Mouse (Mus musculus) forebrain, postnatal 0 days (tissue): ENCODE measurements at regions not wholly inside any gene's neighbourhood (a gene's known extent, or its start where the extent isn't known, plus 50 kb on each side); places are given as distances from the start of the nearest gene placed in this dataset.

Experiments
- ATAC-seq: fragments of 200-750 bp; cut with Nextera tagmentation; 2 replicates; pipeline ENCODE4 v1.8.0; 2017; ENCODE audit warnings: mild to moderate bottlenecking, moderate library complexity
- DNase-seq: peaks from one replicate; pipeline ENCODE4 v3.0.0-alpha.2; 2015
- H3K27ac ChIP-seq: fragments of 300-500 bp; sonication (generic); 2 replicates; pipeline ENCODE4 v1.5.1; 2014; ENCODE audit warnings: low read depth, mild to moderate bottlenecking, antibody characterized with exemption, low read length, moderate library complexity, mixed read lengths
- H3K27me3 ChIP-seq: fragments of 300-500 bp; sonication (generic); 2 replicates; pipeline ENCODE4 v1.6.1; 2014; ENCODE audit warnings: mild to moderate bottlenecking, low read length, mixed read lengths; ENCODE audit not compliant: insufficient read depth
- H3K36me3 ChIP-seq: fragments of 300-500 bp; sonication (generic); 2 replicates; pipeline ENCODE4 v1.6.1; 2014; ENCODE audit warnings: mild to moderate bottlenecking, moderate library complexity; ENCODE audit not compliant: insufficient read depth
- H3K4me1 ChIP-seq: fragments of 300-500 bp; sonication (generic); 2 replicates; pipeline ENCODE4 v1.6.1; 2014; ENCODE audit warnings: antibody characterized with exemption; ENCODE audit not compliant: insufficient read depth
- H3K4me2 ChIP-seq: fragments of 300-500 bp; sonication (generic); 2 replicates; pipeline ENCODE4 v1.6.1; 2014; ENCODE audit warnings: low read depth, mild to moderate bottlenecking, moderate library complexity
- H3K4me3 ChIP-seq: fragments of 300-500 bp; sonication (generic); 2 replicates; pipeline ENCODE4 v1.5.1; 2014; ENCODE audit warnings: low read depth, low read length, mixed read lengths
- H3K9ac ChIP-seq: fragments of 300-500 bp; sonication (generic); 2 replicates; pipeline ENCODE4 v1.6.1; 2014; ENCODE audit warnings: mild to moderate bottlenecking
- H3K9me3 ChIP-seq: fragments of 300-500 bp; sonication (generic); 2 replicates; pipeline ENCODE4 v1.6.1; 2016; ENCODE audit warnings: low read length
- CTCF ChIP-seq: sonication (generic); IDR thresholded peaks from 2 replicates; pipeline ENCODE4 v1.5.1; 2016; ENCODE audit warnings: antibody characterized with exemption, control low read depth, low read depth
- WGBS: fragments of 180-500 bp; shearing (Covaris S2); extraction: QIAGEN DNeasy Blood & Tissue Kit; methylation state at CpG from one replicate; pipeline ENCODE4 v1.1.7; 2014; 5-methylcytosine and 5-hydroxymethylcytosine counted together

GRCm38 (mm10) chr5:132979013-132979412 is 435.9 kb upstream of the Auts2 start:
- H3K9ac ChIP-seq: no peak overlapping the region
- no peak overlapping the region for H3K4me2 ChIP-seq
- no peaks in the 10 kb centered on the region for H3K9me3 ChIP-seq
- DNase-seq (no peak), ATAC-seq (no peak)
- 92% methylated on average over 5 of the region's 5 CpGs for WGBS
- H3K27me3 ChIP-seq: no peaks in the 10 kb centered on the region
- H3K4me3 ChIP-seq: no peak overlapping the region
- TF ChIP-seq CTCF: no peak
- H3K4me1 ChIP-seq: no peaks in the 10 kb centered on the region
- H3K27ac ChIP-seq: no peak overlapping the region
- H3K36me3 ChIP-seq: no peaks in the 10 kb centered on the region

GRCm38 (mm10) chr5:132975303-132975932 is 432.3 kb upstream of the Auts2 start:
- H3K9me3 ChIP-seq: no peaks in the 10 kb centered on the region
- H3K36me3 ChIP-seq: no peaks in the 10 kb centered on the region
- no peaks in the 10 kb centered on the region for H3K27me3 ChIP-seq
- no peak for DNase-seq
- H3K4me3 ChIP-seq: no peak overlapping the region
- no peak overlapping the region for H3K4me2 ChIP-seq
- no peak for ATAC-seq
- no peak for TF ChIP-seq CTCF
- 71% methylated on average over 4 of the region's 4 CpGs for WGBS
- H3K9ac ChIP-seq: no peak overlapping the region
- H3K27ac ChIP-seq: no peak overlapping the region
- H3K4me1 ChIP-seq: no peaks in the 10 kb centered on the region

- H3K27ac ChIP-seq: no peak overlapping the region
- no peaks in the 10 kb centered on the region for H3K27me3 ChIP-seq
- H3K9me3 ChIP-seq: no peaks in the 10 kb centered on the region
- H3K36me3 ChIP-seq: no peaks in the 10 kb centered on the region
- H3K9ac ChIP-seq: no peak overlapping the region
- ATAC-seq (no peak), DNase-seq (no peak)
- no peak overlapping the region for H3K4me2 ChIP-seq
- H3K4me3 ChIP-seq: no peak overlapping the region
- WGBS: 13% methylated on average over 3 of the region's 3 CpGs
- no peak for TF ChIP-seq CTCF
- H3K4me1 ChIP-seq: no peaks in the 10 kb centered on the region
Observed at GRCm38 (mm10) chr5:132974876-132975275, 431.7 kb upstream of the Auts2 start.

- no peaks in the 10 kb centered on the region for H3K9me3 ChIP-seq
- ATAC-seq (peak; percentile 25; the same call in 1 of the 2 replicates), DNase-seq (peak; percentile 43)
- H3K4me1 ChIP-seq: no peaks in the 10 kb centered on the region
- no peak overlapping the region for H3K27ac ChIP-seq
- no peak for TF ChIP-seq CTCF
- H3K36me3 ChIP-seq: no peaks in the 10 kb centered on the region
- no peak overlapping the region for H3K4me2 ChIP-seq
- H3K27me3 ChIP-seq: no peaks in the 10 kb centered on the region
- 26% methylated on average over 7 of the region's 7 CpGs for WGBS
- no peak overlapping the region for H3K4me3 ChIP-seq
- no peak overlapping the region for H3K9ac ChIP-seq
Observed at GRCm38 (mm10) chr5:132971046-132971445, 427.9 kb upstream of the Auts2 start.

- no peak for TF ChIP-seq CTCF
- H3K4me1 ChIP-seq: no peaks in the 10 kb centered on the region
- no peaks in the 10 kb centered on the region for H3K27me3 ChIP-seq
- no peak for DNase-seq
- H3K36me3 ChIP-seq: no peaks in the 10 kb centered on the region
- H3K4me3 ChIP-seq: no peak overlapping the region
- 51% methylated on average over 5 of the region's 5 CpGs for WGBS
- H3K4me2 ChIP-seq: no peak overlapping the region
- H3K27ac ChIP-seq: no peak overlapping the region
- no peak overlapping the region for H3K9ac ChIP-seq
- no peaks in the 10 kb centered on the region for H3K9me3 ChIP-seq
- 0 out of 2 replicates have a peak, but pooled peaks have one; percentile 14 for ATAC-seq
Observed at GRCm38 (mm10) chr5:132969376-132969775, 426.2 kb upstream of the Auts2 start.

- no peaks in the 10 kb centered on the region for H3K36me3 ChIP-seq
- WGBS: 68% methylated on average over 1 of the region's 1 CpGs
- H3K4me1 ChIP-seq: no peaks in the 10 kb centered on the region
- no peak for ATAC-seq
- H3K27ac ChIP-seq: no peak overlapping the region
- no peak overlapping the region for H3K4me3 ChIP-seq
- H3K9ac ChIP-seq: no peak overlapping the region
- H3K27me3 ChIP-seq: no peaks in the 10 kb centered on the region
- no peak for DNase-seq
- no peaks in the 10 kb centered on the region for H3K9me3 ChIP-seq
- no peak overlapping the region for H3K4me2 ChIP-seq
- no peak for TF ChIP-seq CTCF
Observed at GRCm38 (mm10) chr5:132959901-132960300, 416.8 kb upstream of the Auts2 start.

DNA sequence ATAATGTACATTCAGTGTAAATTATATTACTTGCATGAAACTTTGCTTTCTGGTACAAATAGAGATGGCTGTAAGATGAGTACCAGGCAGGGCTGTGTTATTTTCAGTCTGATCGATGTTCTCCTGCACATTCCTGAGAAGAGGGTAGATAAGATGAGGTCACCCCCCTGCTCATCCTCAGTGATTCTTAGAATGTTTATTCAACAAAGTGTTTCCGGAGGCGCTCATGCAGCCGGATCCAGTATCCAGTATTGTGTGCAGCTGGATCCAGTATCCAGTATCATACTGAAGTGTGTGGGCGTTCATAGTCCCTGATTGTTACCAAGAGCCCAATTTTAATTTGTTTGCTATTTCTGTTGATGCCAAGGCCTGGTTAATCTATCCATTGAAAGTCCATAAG is 413.0 kb upstream of the Auts2 start:
- Histone ChIP-seq H3K4me3 (no peak overlapping the region), H3K9ac (no peak overlapping the region), H3K9me3 (no peaks in the 10 kb centered on the region), H3K4me2 (no peak overlapping the region), H3K27ac (no peak overlapping the region), H3K27me3 (no peaks in the 10 kb centered on the region), H3K4me1 (no peaks in the 10 kb centered on the region), H3K36me3 (no peaks in the 10 kb centered on the region)
- ATAC-seq: no peak
- no peak for DNase-seq
- no peak for TF ChIP-seq CTCF
- 71% methylated on average over 5 of the region's 5 CpGs for WGBS
